Mouse (Mus musculus): ENCODE data around the gene Mgea5.

GRCm38 (mm10) chr19:45787450-45787849, 3.8 kb upstream of the Mgea5 start:
- TF ChIP-seq POLR2A (IDR thresholded peaks at IDR 0.05; ENCODE audit: insufficient read depth, low read length) = no peak
- no peak for TF ChIP-seq CTCF (IDR thresholded peaks at IDR 0.05; ENCODE audit: low read depth, low read length)
- no peak for TF ChIP-seq EP300 (IDR thresholded peaks at IDR 0.05; ENCODE audit: insufficient read depth, low read depth, low read length)
